Mouse (Mus musculus) CH12.LX (cell line): ENCODE measurements around the gene Ppp1r14a.

ENCODE experiments used
- BHLHE40 ChIP-seq: IDR thresholded peaks from 2 replicates; pipeline ENCODE4 v1.6.1; 2011; ENCODE audit warnings: mild to moderate bottlenecking, low read depth, low read length, improper control_type of control experiment
- CTCF ChIP-seq, 2 experiments: IDR thresholded peaks in 1 of 2; conservative IDR thresholded peaks in 1 of 2; 2 replicates each; pipeline ENCODE4 v1.5.1; 2011 to 2012; ENCODE audit warnings: low read depth in 2 of 2, low read length in 2 of 2, improper control_type of control experiment in 1 of 2, inconsistent platforms in 1 of 2, mild to moderate bottlenecking in 1 of 2, moderate library complexity in 1 of 2
- E2F4 ChIP-seq: IDR thresholded peaks from 2 replicates; pipeline ENCODE4 v1.6.1; 2011; ENCODE audit warnings: low read depth, low read length, improper control_type of control experiment; ENCODE audit not compliant: insufficient replicate concordance
- EP300 ChIP-seq: IDR thresholded peaks from 2 replicates; pipeline ENCODE4 v1.6.1; 2011; ENCODE audit warnings: low read length, improper control_type of control experiment
- MAFK ChIP-seq: IDR thresholded peaks from 2 replicates; pipeline ENCODE4 v1.6.1; 2011; ENCODE audit warnings: low read length, improper control_type of control experiment; ENCODE audit not compliant: insufficient replicate concordance
- MAZ ChIP-seq: IDR thresholded peaks from 2 replicates; pipeline ENCODE4 v1.6.1; 2012; ENCODE audit warnings: low read depth, mild to moderate bottlenecking, inconsistent platforms, low read length, improper control_type of control experiment, moderate library complexity
- POLR2A ChIP-seq: IDR thresholded peaks from 2 replicates; pipeline ENCODE4 v1.6.1; 2011; ENCODE audit warnings: low read depth, mild to moderate bottlenecking, improper control_type of control experiment, low read length

DNA sequence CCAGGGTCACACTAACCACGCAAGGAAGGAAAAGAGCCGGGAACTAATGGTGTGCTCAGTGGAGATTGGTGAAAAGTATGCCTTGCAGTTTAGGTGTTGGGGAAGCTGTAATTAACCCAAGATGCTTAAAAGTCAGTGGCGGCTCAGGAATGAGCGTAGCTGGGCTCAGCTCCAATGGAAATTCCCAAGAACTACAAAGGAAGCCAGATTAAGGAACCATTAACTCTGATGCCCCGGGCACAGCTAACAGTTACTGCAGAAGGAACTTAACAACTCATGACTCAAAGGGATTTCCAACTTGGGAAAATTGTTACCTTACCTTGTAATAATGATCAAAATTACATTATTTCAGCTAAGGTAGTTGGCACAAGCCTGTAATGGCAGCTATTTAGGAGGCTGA lies 12.4 kb upstream of the Ppp1r14a start:
- TF ChIP-seq MAFK (no peak), E2F4 (no peak), CTCF (conservative IDR thresholded peaks at IDR 0.05 in 1 of 2, IDR thresholded peaks at IDR 0.05 in 1 of 2; ENCODE audit: low read depth in 2 of 2, low read length in 2 of 2) (no peak), MAZ (no peak), POLR2A (no peak), BHLHE40 (no peak), EP300 (no peak)
